Mouse (Mus musculus) CD4-positive helper T cell, adult 2 months (primary cell): Measurements from ENCODE around the gene Ccnl2.
"Not testable (repeated sequence)": the region's sequence is repeated elsewhere in the genome, so short reads cannot be mapped to it uniquely, and the experiment has no call there.

ENCODE experiments used
- DNase-seq: peaks from one replicate; pipeline ENCODE4 v3.0.0-alpha.2; 2012; ENCODE audit warnings: low read depth, missing footprints, low spot score

Gene Ccnl2

GRCm38 (mm10) chr4:155811929-155812664, at the start of gene Ccnl2:
Gene Ccnl2, plus strand, starts transcription at chr4:155812489.
- peak; percentile 100 for DNase-seq

DNA sequence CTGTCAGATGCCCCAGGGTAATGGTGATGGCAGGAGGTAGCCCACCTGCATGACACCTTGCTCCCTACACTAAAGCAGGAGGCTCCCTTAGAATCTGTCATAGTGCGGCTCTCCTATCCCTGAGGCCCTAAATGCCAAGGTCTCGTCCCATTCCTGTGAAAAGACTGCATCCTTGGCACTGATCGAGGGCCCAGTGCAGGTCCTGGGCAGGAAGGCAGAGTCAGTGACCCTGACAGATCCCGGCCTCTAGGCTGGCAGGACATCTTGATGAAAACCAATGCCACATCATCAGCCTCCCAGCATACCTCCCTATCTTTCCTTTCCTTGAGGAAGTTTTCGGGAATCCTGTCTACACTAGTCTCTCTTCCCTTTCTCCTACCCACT, 42.8 kb upstream of the Ccnl2 start:
- no peak for DNase-seq

GRCm38 (mm10) chr4:155769880-155770512, 42.3 kb upstream of the Ccnl2 start:
- peak; percentile 79 for DNase-seq

DNA sequence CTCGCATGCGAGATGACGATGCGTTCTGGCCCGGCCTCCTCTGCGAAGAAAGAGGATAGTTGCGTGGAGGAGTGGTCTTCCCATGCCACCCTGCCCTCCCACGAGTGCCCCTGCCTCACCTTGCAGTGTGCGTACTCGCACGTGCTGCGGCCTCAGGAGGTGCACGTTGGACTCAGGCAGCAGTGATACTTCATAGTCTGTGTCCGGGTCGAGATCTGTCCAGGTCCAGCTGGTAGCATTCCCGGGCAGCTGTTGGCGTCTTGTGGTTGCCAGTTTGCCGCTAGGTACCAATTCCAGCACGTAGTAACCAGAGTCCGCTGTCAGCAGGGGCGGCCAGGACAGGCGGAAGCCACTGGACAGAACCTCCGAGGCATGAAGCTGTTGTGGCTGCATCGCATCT, 41.7 kb upstream of the Ccnl2 start:
- DNase-seq: no peak

DNA sequence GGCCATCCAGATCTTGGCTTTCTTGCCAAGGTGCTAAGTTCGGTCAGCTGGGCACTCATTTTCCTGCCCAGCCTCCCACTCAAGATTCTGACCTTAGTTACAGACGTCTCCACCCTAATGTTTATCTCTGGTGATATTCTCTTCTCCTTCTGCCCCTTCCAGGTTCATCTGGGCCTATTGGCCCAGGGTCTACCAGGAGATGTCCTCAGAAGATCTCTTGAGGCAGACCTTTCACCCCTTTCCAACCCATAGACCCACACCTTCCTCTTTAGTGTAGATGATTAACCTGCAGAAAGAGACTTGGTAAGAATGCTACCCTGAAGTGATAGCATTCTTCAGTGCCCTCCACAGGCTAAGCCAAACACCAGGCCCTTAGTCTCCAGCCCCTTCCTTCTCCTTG, 40.6 kb upstream of the Ccnl2 start:
- DNase-seq: no peak

DNA sequence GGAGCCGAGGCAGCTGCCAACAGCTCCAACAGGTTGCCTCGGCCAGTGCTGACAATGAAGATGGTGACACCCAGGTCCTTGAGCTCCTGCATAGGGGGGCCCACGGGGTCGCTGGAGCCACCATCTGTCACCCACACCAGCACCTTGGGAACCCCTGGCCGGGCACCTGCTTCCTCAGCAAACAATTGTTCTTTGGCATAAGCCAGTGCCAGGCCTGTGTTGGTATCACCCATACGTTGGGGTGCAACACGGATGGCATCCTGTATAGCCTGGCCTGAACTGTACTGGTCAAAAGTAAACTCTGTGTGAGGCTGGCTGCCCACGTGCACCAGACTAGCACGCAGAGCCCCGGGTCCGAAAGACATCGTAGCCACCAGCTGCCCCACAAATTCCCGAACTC, 39.5 kb upstream of the Ccnl2 start:
- DNase-seq: no peak

DNA sequence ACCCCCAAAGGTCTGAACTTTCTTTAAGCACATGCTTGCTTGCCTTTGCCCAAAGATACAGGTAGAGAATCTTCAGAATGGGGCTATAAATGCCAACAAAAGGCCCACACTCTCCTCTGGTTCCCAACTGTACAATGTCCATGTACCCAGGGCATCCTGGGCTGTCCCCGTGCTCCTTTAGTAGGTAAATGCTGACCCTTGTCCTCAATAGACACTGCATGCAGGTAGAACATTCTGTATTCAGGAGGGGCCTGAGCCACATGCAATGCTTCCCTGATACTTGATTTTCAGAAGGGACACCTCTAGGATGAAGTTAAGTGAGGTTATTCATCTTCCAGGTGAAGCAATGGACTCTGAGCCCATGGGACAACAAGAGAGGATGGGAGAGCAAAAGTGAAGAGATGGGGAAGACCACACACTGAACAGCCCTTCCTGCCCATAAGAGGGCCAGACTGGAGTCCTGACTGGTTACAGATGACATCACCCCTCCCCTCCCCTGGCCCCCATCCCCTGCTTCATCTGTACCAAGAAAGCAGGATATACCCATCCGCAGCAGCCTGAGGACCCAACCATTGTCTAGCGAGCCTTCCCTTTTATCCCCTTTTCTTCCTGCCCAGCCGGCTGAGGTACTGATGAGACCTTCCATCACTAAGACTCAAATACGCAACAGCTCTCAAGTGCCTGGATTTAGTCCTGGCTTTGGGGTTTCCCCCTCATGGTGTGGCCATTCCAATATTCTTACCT, 38.8 kb upstream of the Ccnl2 start:
- DNase-seq: no peak

GRCm38 (mm10) chr4:155774280-155774754, 38.0 kb upstream of the Ccnl2 start, which contains the start of gene Vwa1:
Gene Vwa1, minus strand, starts transcription at chr4:155774698.
- peak; percentile 87 for DNase-seq

GRCm38 (mm10) chr4:155774971-155775740, 37.1 kb upstream of the Ccnl2 start:
- no peak for DNase-seq

GRCm38 (mm10) chr4:155775855-155776254, 36.4 kb upstream of the Ccnl2 start:
- no peak for DNase-seq

DNA sequence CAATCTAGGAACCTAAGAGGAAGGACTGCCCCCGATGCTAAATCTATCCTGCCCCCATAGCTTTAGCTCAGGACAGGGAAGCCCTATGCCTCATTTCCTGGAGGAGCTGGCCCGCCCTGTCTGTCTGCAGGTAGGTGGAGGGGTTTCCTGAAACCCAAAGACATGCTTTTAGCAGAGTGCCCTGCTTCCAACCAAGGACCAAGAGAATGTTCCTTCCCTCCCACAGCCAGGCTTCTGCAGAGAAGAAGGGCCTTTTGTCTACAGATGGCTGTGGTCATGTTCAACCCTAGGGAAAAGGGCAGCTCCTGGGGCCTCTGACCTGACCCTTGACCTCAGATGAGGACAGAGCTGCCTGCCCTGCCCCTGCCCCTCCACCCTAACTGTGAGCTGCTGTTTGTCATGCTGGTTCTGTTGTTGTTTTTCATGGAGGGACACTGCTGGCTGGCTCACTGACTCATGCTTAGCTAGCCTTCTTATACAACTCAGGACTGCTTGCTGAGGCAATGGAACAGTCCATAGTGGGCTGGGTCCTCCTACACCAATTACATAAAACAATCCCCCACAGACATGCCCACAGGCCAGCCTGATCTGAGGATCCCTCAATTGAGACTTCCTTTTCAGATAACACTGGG, 35.5 kb upstream of the Ccnl2 start:
- no peak for DNase-seq

DNA sequence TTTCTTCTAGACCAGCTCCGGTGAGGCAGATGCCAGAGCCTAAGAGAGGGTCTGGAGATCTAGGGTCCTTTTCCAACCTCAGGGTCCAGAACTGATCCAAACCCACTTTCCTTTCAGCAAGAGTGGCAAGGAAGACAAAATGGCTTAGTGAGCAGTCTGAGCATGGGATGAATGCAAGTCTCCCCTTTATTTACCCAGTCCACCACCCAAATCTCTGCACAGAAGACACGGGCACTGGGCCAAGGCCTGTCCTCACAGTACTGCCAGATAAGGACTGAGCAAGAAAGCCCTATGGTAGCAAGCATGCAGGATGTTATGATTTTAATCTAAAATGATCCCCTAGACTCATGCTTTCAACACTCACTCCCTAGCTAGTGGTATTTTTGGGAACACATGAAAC, 34.5 kb upstream of the Ccnl2 start:
- no peak for DNase-seq

- no peak for DNase-seq
These were observed 32.8 kb upstream of the Ccnl2 start for GRCm38 (mm10) chr4:155779498-155779897.

DNA sequence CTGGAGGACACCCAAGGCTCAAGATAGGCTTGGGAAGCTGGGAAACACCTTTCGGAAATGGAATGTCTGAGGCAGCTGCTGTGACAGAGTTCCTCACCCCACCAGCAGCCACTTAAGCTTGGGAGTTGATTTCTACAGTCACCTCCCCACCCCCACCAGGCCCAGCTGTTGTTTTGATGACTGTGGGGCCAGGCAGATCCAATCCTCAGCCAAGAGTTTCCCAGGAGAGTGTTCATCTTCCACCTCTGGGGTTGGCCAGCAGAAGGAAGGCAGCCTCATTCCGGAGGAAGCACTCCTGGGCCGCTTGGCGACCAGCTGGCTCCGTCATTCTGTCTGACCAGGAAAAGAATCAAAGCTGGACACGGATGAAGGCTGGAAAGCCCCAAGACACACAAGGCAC, 31.4 kb upstream of the Ccnl2 start:
- DNase-seq: no peak

DNA sequence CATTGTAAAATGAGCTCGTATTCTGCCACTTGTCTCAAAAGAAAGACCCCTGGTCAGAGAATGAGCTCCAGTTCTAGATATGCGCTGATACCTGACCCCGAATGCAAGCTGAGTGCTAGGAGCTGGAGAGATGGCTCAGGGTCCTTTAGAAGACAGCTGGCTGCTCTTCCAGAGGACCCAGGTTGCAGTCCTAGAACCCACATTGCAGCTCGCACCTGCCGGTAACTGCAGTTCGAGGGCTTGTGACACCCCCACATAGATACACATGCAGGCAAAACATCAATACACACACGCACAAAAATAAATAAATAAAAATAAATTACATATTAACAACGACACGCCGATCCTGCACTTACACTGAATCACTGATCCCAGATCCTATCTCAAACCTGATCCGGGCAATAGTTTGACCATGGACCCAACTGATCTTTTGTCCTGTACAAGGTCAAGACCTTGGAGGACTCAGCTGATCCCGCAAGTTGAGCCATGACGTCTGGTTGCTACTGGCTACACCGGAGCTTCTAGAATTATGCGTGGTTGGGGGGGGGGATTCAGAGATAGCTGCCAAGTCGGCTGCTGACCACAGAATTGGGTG, 28.7 kb upstream of the Ccnl2 start:
- no peak for DNase-seq

DNA sequence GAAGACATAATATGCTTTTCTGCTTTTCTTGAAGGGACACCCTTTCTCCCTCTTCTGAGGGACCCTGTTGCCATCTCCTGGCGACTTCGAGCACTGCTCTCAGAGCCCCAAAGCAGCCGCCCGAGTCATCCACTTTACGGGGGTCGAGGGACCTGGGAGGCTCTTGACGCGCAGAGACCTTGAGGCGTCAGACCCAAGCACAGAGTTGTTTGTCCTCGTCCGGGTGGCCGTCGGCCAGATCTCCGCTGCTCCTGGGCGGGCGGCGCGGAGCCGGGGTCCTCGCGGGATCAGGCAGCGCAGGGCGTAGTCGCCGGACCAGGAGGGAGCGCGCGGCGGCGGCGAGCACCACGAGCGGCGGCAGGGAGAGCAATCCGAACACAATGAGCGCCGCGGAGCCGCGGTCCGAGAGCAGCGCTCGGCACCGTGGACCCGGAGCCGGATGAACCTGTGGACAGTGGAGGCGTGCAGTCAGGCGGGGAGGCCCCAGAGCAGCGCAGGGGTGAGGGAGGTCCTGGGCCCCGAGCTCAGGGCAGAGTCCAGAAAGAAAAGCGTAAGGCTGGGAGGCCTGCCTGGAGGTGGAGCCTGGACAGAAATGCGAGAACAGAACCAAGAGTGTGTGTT, 28.1 kb upstream of the Ccnl2 start:
- peak; percentile 63 for DNase-seq

- no peak for DNase-seq
These were observed 27.0 kb upstream of the Ccnl2 start for GRCm38 (mm10) chr4:155785246-155785645.

- no peak for DNase-seq
These were observed 26.5 kb upstream of the Ccnl2 start, which contains the start of gene Tmem88b for GRCm38 (mm10) chr4:155785819-155786218. Gene Tmem88b, minus strand, starts transcription at chr4:155785874.

DNA sequence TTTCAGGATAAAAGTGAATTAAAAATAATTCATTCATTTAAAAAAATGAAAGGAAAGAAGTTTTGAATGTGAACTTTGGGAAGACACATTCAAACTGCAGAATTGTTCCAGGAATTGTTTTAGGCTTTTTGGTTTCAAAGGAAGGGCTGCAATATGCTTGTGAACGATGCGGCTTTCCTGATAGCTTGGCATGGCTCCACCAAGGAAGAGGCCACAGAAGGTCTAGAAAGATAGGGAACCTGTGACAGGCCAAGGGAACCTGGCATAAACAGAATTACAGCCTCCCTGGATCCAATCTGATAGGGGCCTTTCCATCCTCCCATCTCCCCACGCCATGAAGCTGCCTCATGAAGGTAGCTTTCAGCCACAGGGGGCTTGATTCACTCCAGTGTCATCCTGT, 24.0 kb upstream of the Ccnl2 start:
- DNase-seq: no peak

GRCm38 (mm10) chr4:155788833-155789232, 23.5 kb upstream of the Ccnl2 start:
- DNase-seq: not testable (repeated sequence)
